Mouse (Mus musculus) kidney, adult 2 months (tissue): ENCODE measurements around the gene Nkiras2.

Source experiments
- CTCF ChIP-seq: fragments of 200-500 bp; conservative IDR thresholded peaks from 2 replicates; pipeline ENCODE4 v1.5.1; 2011; ENCODE audit warnings: low read depth, mild to moderate bottlenecking, control low read depth, low read length, moderate library complexity, mixed read lengths; ENCODE audit not compliant: insufficient read depth, insufficient read length
- POLR2A ChIP-seq: fragments of 200-500 bp; IDR thresholded peaks from one replicate; pipeline ENCODE4 v1.6.1; 2011; ENCODE audit warnings: low read depth, low read length, control low read depth

DNA sequence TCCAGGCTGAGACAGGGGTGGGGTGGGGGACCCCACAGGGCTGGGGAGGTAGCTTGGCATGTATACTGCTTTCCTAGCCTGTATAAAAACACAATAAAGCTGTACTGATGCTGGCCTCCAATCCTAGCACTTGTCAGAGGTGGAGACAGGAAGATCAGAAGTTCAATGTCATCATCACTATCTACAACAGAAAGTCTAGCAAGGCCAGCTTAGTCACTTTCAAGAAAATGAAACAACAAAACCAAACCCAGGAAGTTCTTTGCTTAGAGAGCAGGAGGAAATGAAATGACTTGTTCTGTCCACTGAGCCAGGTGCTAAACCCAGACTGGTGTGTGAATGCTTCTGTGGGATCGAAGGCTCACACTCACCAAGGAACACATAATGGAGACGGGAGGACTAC is 30.6 kb upstream of the Nkiras2 start:
- TF ChIP-seq CTCF (no peak), POLR2A (no peak)
